Mouse (Mus musculus): Measurements from ENCODE around the gene Mtor.

DNA sequence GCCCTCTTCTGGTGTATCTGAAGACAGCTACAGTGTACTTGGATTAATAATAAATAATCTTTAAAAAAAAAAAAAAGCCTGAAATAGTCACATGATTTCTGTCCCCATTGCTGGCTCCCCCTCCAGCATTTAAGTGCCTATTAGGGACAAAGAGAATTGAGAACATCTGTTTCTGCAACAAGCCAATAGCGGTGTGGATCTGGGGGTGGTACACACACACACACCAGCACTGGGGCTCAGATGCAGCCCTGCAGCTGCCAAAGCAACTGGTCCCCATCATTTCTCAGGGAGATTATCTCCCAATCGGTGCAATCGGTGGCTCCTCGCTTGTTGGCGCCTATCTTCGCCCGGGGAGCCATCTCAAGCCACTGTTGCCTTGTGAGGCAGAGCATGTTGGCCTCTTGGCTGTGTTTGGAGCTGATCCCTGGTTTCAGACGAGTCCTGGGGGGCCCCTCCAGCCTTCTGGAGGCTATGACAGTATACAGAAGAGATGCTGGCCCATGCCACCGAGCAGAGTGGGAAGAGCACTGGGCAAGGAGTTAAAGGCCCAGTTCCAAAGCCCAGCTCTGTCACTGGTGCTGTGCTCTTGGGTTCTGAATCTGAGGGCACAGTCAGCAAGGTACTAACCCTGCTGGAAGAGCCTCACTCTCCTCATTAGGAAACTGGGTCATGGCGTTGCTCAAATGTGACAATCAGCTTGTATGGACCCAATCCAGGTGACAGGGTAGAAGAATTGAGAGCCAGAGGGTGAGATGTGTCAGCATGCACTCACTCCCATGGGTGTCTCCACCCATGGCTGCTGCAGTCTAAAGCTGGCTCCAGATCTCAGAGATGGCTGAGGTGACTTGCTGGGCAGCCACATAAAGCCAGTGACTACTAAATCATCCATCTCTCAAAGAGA lies 21.2 kb upstream of the Mtor start:
- no peak for TF ChIP-seq CTCF (IDR thresholded peaks at IDR 0.05; ENCODE audit: borderline replicate concordance, insufficient read depth, low read depth, low read length)
- TF ChIP-seq POLR2A (IDR thresholded peaks at IDR 0.05; ENCODE audit: borderline replicate concordance, insufficient read depth, low read length) = no peak
